Mouse (Mus musculus): Measurements from ENCODE around the gene Tspan17. TPM values are rescaled to one million over a fixed set of nuclear protein-coding genes. Genes with fewer than 3 reads are reported as not detected.

The Tspan17 gene
- polyA plus RNA-seq, 1 experiment from 2014 or later: 15.0 TPM

DNA sequence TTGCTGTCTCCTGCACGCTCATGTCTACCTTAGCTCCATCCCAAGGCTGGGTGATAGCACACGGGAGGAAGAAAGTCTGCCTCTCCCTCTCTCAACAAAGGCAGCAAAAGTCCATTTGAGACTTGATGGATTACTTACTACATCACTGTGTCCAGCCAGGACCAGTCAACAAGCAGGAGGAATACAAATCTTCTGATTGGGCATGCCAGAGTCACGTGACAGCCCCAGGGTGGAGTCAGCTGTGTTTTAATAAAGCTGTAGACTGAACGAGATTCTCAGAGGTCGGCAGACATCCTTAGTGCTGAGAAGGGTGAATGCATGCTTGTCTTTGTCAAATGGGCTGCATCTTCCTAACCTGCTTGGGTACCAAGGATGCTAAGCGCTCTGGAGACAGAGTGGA is 50.0 kb downstream of the Tspan17 start:
- Histone ChIP-seq H3K9me3 (replicated peaks) (no peaks in the 10 kb centered on the region), H3K9ac (no peak overlapping the region), H3K4me2 (no peak overlapping the region), H3K36me3 (ENCODE audit: poor library complexity, severe bottlenecking) (no peaks in the 10 kb centered on the region), H3K4me3 (no peak overlapping the region), H3K27ac (no peak overlapping the region), H3K4me1 (peaks cover 23% of the 10 kb centered on the region), H3K27me3 (no peaks in the 10 kb centered on the region)
- WGBS: 73% methylated on average over 6 of the region's 6 CpGs
- ATAC-seq: no peak

DNA sequence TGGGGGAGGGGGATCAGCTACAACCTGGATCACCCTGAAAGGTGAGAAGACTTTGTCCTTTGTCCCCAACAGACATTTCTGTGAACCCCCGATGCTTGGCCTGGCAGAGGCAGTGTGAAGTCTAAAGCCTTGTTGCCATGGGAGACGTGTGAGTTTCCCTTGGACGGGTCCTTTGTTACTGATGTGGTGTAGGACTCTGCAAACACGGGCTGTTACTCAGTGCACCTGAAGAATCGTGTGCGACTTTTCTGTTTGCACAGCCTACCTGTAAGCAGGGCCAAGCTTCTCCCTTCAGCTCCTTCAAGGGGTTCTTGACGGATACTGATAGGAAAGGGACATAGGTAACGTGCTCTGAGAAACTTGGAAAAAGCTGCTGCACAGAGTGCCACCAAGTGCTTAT is 55.4 kb downstream of the Tspan17 start:
- ATAC-seq: no peak

More for the DNA sequence above, 55.4 kb downstream of the Tspan17 start:
- 37% methylated on average over 8 of the region's 8 CpGs for WGBS
- H3K4me2 ChIP-seq: no peak overlapping the region
- no peak overlapping the region for H3K9ac ChIP-seq
- peaks cover 8% of the 10 kb centered on the region for H3K4me1 ChIP-seq
- no peak overlapping the region for H3K27ac ChIP-seq
- no peaks in the 10 kb centered on the region for H3K27me3 ChIP-seq
- no peaks in the 10 kb centered on the region for H3K36me3 ChIP-seq (ENCODE audit: poor library complexity, severe bottlenecking)
- H3K9me3 ChIP-seq (replicated peaks): no peaks in the 10 kb centered on the region
- H3K4me3 ChIP-seq: no peak overlapping the region

Other genes starting within 250 kb of the Tspan17 start
- 262 and 276 TPM in 2 replicates for gene 4833439L19Rik, start 223.9 kb upstream of the Tspan17 start, polyA plus RNA-seq (2015; fragmentation: Nextera tagmentation; extraction: Ambion mirVana)
- 52.1 and 53.5 TPM in 2 replicates for gene Arl10, start 214.4 kb upstream of the Tspan17 start, polyA plus RNA-seq (2015; fragmentation: Nextera tagmentation; extraction: Ambion mirVana)
- 59.6 and 66.2 TPM in 2 replicates for gene Nop16, start 199.3 kb upstream of the Tspan17 start, polyA plus RNA-seq (2015; fragmentation: Nextera tagmentation; extraction: Ambion mirVana)
- gene Higd2a, start 199.2 kb upstream of the Tspan17 start, polyA plus RNA-seq (2015; fragmentation: Nextera tagmentation; extraction: Ambion mirVana): 204 and 209 TPM in 2 replicates
- 57.2 and 60.3 TPM in 2 replicates for gene Cltb, start 178.0 kb upstream of the Tspan17 start, polyA plus RNA-seq (2015; fragmentation: Nextera tagmentation; extraction: Ambion mirVana)
- gene Faf2, start 167.6 kb upstream of the Tspan17 start, polyA plus RNA-seq (2015; fragmentation: Nextera tagmentation; extraction: Ambion mirVana): 69.4 and 73.2 TPM in 2 replicates
- gene Rnf44, start 95.5 kb upstream of the Tspan17 start, polyA plus RNA-seq (2015; fragmentation: Nextera tagmentation; extraction: Ambion mirVana): 98.6 and 98.8 TPM in 2 replicates
- gene Cdhr2, start 87.9 kb upstream of the Tspan17 start, polyA plus RNA-seq (2015; fragmentation: Nextera tagmentation; extraction: Ambion mirVana): 0.05 TPM in 1 of 2 replicates, not detected in the other
- 3.5 TPM in 2 replicates for gene Gprin1, start 39.5 kb upstream of the Tspan17 start, polyA plus RNA-seq (2015; fragmentation: Nextera tagmentation; extraction: Ambion mirVana)
- 9.1 and 10.6 TPM in 2 replicates for gene Sncb, start 22.8 kb upstream of the Tspan17 start, polyA plus RNA-seq (2015; fragmentation: Nextera tagmentation; extraction: Ambion mirVana)
- not detected in 2 replicates for gene Eif4e1b, start 5.4 kb upstream of the Tspan17 start, polyA plus RNA-seq (2015; fragmentation: Nextera tagmentation; extraction: Ambion mirVana)
- gene Unc5a, start 160.0 kb downstream of the Tspan17 start, polyA plus RNA-seq (2015; fragmentation: Nextera tagmentation; extraction: Ambion mirVana): 7.2 and 7.5 TPM in 2 replicates
- 0.48 and 0.59 TPM in 2 replicates for gene Hk3, start 232.0 kb downstream of the Tspan17 start, polyA plus RNA-seq (2015; fragmentation: Nextera tagmentation; extraction: Ambion mirVana)